Mouse (Mus musculus) hindbrain, embryonic 15.5 days (tissue): Measurements from ENCODE around the gene Hdac7. TPM values are rescaled to one million over a fixed set of nuclear protein-coding genes. Genes with fewer than 3 reads are reported as not detected.

Source experiments
- polyA plus RNA-seq: library from polyadenylated mRNA; unstranded; fragments of >200 nt; fragmentation: Nextera tagmentation; extraction: Ambion mirVana; gene quantifications from 2 replicates; pipeline ENCODE4 v1.2.1, GENCODE M21; 2015

Hdac7 gene
- polyA plus RNA-seq, 1 experiment from 2014 or later = 28.1 TPM

Other genes starting within 250 kb of the Hdac7 start
- gene Rpap3, start 138.7 kb downstream of the Hdac7 start, polyA plus RNA-seq = 31.7 and 34.7 TPM in 2 replicates
- 0.30 and 0.38 TPM in 2 replicates for gene Endou, start 113.2 kb downstream of the Hdac7 start, polyA plus RNA-seq
- gene Rapgef3, start 76.5 kb downstream of the Hdac7 start, polyA plus RNA-seq = 15.3 and 15.5 TPM in 2 replicates
- 93.1 and 97.5 TPM in 2 replicates for gene Slc48a1, start 66.0 kb downstream of the Hdac7 start, polyA plus RNA-seq
- gene Vdr, start 66.1 kb upstream of the Hdac7 start, polyA plus RNA-seq = 0.09 and 0.32 TPM in 2 replicates
- 58.3 and 60.5 TPM in 2 replicates for gene Tmem106c, start 119.7 kb upstream of the Hdac7 start, polyA plus RNA-seq
- gene Col2a1, start 160.2 kb upstream of the Hdac7 start, polyA plus RNA-seq = 26.1 and 33.9 TPM in 2 replicates
- 87.6 and 90.0 TPM in 2 replicates for gene Pfkm, start 248.1 kb upstream of the Hdac7 start, polyA plus RNA-seq
- 19.3 and 21.3 TPM in 2 replicates for gene Senp1, start 249.2 kb upstream of the Hdac7 start, polyA plus RNA-seq